Mouse (Mus musculus): ENCODE results near the gene A730061H03Rik. TPM values are rescaled to one million over a fixed set of nuclear protein-coding genes. Genes with fewer than 3 reads are reported as not detected.

Gene A730061H03Rik
- under 1 TPM; 0.21 to 0.70 TPM for polyA plus RNA-seq (2012; fragmentation: generic; extraction: Trizol)

GRCm38 (mm10) chr14:55560202-55561073, at the start of gene A730061H03Rik:
Gene A730061H03Rik, minus strand, starts transcription at chr14:55560406.

GRCm38 (mm10) chr14:55603271-55603632, 43.0 kb upstream of the A730061H03Rik start, which contains the start of gene Irf9:
Gene Irf9, plus strand, starts transcription at chr14:55603571.

GRCm38 (mm10) chr14:55591331-55591891, 31.2 kb upstream of the A730061H03Rik start, which contains the start of gene Rnf31:
Gene Rnf31, plus strand, starts transcription at chr14:55591708.

GRCm38 (mm10) chr14:55590748-55591330, 30.6 kb upstream of the A730061H03Rik start, which contains the start of gene Psme2:
Gene Psme2, minus strand, starts transcription at chr14:55591113.

GRCm38 (mm10) chr14:55584702-55585565, 24.7 kb upstream of the A730061H03Rik start, which contains the start of gene Emc9:
Gene Emc9, minus strand, starts transcription at chr14:55585302.

GRCm38 (mm10) chr14:55577871-55578667, 17.9 kb upstream of the A730061H03Rik start, which contains the start of gene Psme1:
Gene Psme1, plus strand, starts transcription at chr14:55578123.

GRCm38 (mm10) chr14:55575302-55575701, 15.1 kb upstream of the A730061H03Rik start, which contains the start of gene Fitm1:
Gene Fitm1, plus strand, starts transcription at chr14:55575617.

GRCm38 (mm10) chr14:55559799-55560201, 406 bp downstream of the A730061H03Rik start, which contains the start of gene Dcaf11:
Gene Dcaf11, plus strand, starts transcription at chr14:55560006.

GRCm38 (mm10) chr14:55540067-55540786, 20.0 kb downstream of the A730061H03Rik start, which contains the start of gene Pck2:
Gene Pck2, plus strand, starts transcription at chr14:55540266.

GRCm38 (mm10) chr14:55524785-55525184, 35.4 kb downstream of the A730061H03Rik start, which contains the start of gene Nrl:
Gene Nrl, minus strand, starts transcription at chr14:55524981.

GRCm38 (mm10) chr14:55510125-55510731, 50.0 kb downstream of the A730061H03Rik start, which contains the start of gene Cpne6:
Gene Cpne6, plus strand, starts transcription at chr14:55510445.

Other genes with a start within 250 kb of the A730061H03Rik start
- gene Dhrs4, start 81.6 kb downstream of the A730061H03Rik start, polyA plus RNA-seq (2012; fragmentation: generic; extraction: Trizol): 10 to 100 TPM; 26.9 to 60.5 TPM
- under 1 TPM; 0.02 to 0.26 TPM for gene Carmil3, start 69.8 kb downstream of the A730061H03Rik start, polyA plus RNA-seq (2012; fragmentation: generic; extraction: Trizol)
- not detected for gene Cpne6, start 50.0 kb downstream of the A730061H03Rik start, polyA plus RNA-seq (2012; fragmentation: generic; extraction: Trizol)
- under 1 TPM in 1 of 2 experiments, not detected in 1; 0.01 TPM for gene Nrl, start 35.4 kb downstream of the A730061H03Rik start, polyA plus RNA-seq (2012; fragmentation: generic; extraction: Trizol)
- 10 to 100 TPM; 43.7 to 67.2 TPM for gene Pck2, start 20.1 kb downstream of the A730061H03Rik start, polyA plus RNA-seq (2012; fragmentation: generic; extraction: Trizol)
- 10 to 100 TPM; 16.2 to 34.9 TPM for gene Dcaf11, start 400 bp downstream of the A730061H03Rik start, polyA plus RNA-seq (2012; fragmentation: generic; extraction: Trizol)
- gene Fitm1, start 15.2 kb upstream of the A730061H03Rik start, polyA plus RNA-seq (2012; fragmentation: generic; extraction: Trizol): not detected
- 100 to 1,000 TPM; 148 to 216 TPM for gene Psme1, start 17.7 kb upstream of the A730061H03Rik start, polyA plus RNA-seq (2012; fragmentation: generic; extraction: Trizol)
- gene Emc9, start 24.9 kb upstream of the A730061H03Rik start, polyA plus RNA-seq (2012; fragmentation: generic; extraction: Trizol): 10 to 100 TPM in 1 of 2 experiments, 1 to 10 TPM in 1; 6.1 to 11.5 TPM
- gene Psme2, start 30.7 kb upstream of the A730061H03Rik start, polyA plus RNA-seq (2012; fragmentation: generic; extraction: Trizol): 100 to 1,000 TPM; 139 to 336 TPM
- 10 to 100 TPM; 18.0 to 18.4 TPM for gene Rnf31, start 31.3 kb upstream of the A730061H03Rik start, polyA plus RNA-seq (2012; fragmentation: generic; extraction: Trizol)
- 10 to 100 TPM in 1 of 2 experiments, 1 to 10 TPM in 1; 1.0 to 22.0 TPM for gene Irf9, start 43.2 kb upstream of the A730061H03Rik start, polyA plus RNA-seq (2012; fragmentation: generic; extraction: Trizol)
- not detected for gene Rec8, start 57.6 kb upstream of the A730061H03Rik start, polyA plus RNA-seq (2012; fragmentation: generic; extraction: Trizol)
- 100 to 1,000 TPM in 1 of 2 experiments, 10 to 100 TPM in 1; 83.9 to 139 TPM for gene Ipo4, start 75.6 kb upstream of the A730061H03Rik start, polyA plus RNA-seq (2012; fragmentation: generic; extraction: Trizol)
- gene Gm49378, start 77.5 kb upstream of the A730061H03Rik start, polyA plus RNA-seq (2012; fragmentation: generic; extraction: Trizol): under 1 TPM; 0.04 to 0.05 TPM
- gene Tm9sf1, start 83.4 kb upstream of the A730061H03Rik start, polyA plus RNA-seq (2012; fragmentation: generic; extraction: Trizol): 10 to 100 TPM; 25.9 to 65.1 TPM
- gene Tssk4, start 89.8 kb upstream of the A730061H03Rik start, polyA plus RNA-seq (2012; fragmentation: generic; extraction: Trizol): 1 to 10 TPM in 1 of 2 experiments, under 1 TPM in 1; 0.29 to 1.1 TPM
- gene Mdp1, start 100.1 kb upstream of the A730061H03Rik start, polyA plus RNA-seq (2012; fragmentation: generic; extraction: Trizol): 10 to 100 TPM in 1 of 2 experiments, 1 to 10 TPM in 1; 9.1 to 23.8 TPM
- gene Gmpr2, start 111.5 kb upstream of the A730061H03Rik start, polyA plus RNA-seq (2012; fragmentation: generic; extraction: Trizol): 10 to 100 TPM in 1 of 2 experiments, 1 to 10 TPM in 1; 5.5 to 13.1 TPM
- gene Nedd8, start 111.7 kb upstream of the A730061H03Rik start, polyA plus RNA-seq (2012; fragmentation: generic; extraction: Trizol): 100 to 1,000 TPM; 239 to 456 TPM
- 10 to 100 TPM in 1 of 2 experiments, 1 to 10 TPM in 1; 9.3 to 11.8 TPM for gene Tinf2, start 121.4 kb upstream of the A730061H03Rik start, polyA plus RNA-seq (2012; fragmentation: generic; extraction: Trizol)
- under 1 TPM; 0.01 to 0.08 TPM for gene Tgm1, start 153.5 kb upstream of the A730061H03Rik start, polyA plus RNA-seq (2012; fragmentation: generic; extraction: Trizol)
- 10 to 100 TPM in 1 of 2 experiments, 1 to 10 TPM in 1; 8.2 to 12.8 TPM for gene Rabggta, start 161.9 kb upstream of the A730061H03Rik start, polyA plus RNA-seq (2012; fragmentation: generic; extraction: Trizol)
- gene Dhrs1, start 185.3 kb upstream of the A730061H03Rik start, polyA plus RNA-seq (2012; fragmentation: generic; extraction: Trizol): 10 to 100 TPM; 46.0 to 89.8 TPM
- gene Nop9, start 185.3 kb upstream of the A730061H03Rik start, polyA plus RNA-seq (2012; fragmentation: generic; extraction: Trizol): 10 to 100 TPM; 15.2 to 35.9 TPM
- gene Cideb, start 198.1 kb upstream of the A730061H03Rik start, polyA plus RNA-seq (2012; fragmentation: generic; extraction: Trizol): 1 to 10 TPM in 1 of 2 experiments, under 1 TPM in 1; 0.11 to 3.7 TPM
- under 1 TPM; 0.02 to 0.05 TPM for gene Ltb4r2, start 201.0 kb upstream of the A730061H03Rik start, polyA plus RNA-seq (2012; fragmentation: generic; extraction: Trizol)
- under 1 TPM in 1 of 2 experiments, not detected in 1; 0.04 TPM for gene Ltb4r1, start 205.6 kb upstream of the A730061H03Rik start, polyA plus RNA-seq (2012; fragmentation: generic; extraction: Trizol)
- not detected for gene Adcy4, start 223.7 kb upstream of the A730061H03Rik start, polyA plus RNA-seq (2012; fragmentation: generic; extraction: Trizol)
- gene Ripk3, start 228.5 kb upstream of the A730061H03Rik start, polyA plus RNA-seq (2012; fragmentation: generic; extraction: Trizol): 1 to 10 TPM; 3.8 to 4.1 TPM

All from C3H10T1/2 (cell line).